Mouse (Mus musculus) lung, postnatal 25 days (tissue): ENCODE measurements around the gene Vdac2.

Experiments used
- DNase-seq: peaks from one replicate; pipeline ENCODE4 v3.0.0; 2022; ENCODE audit warnings: low spot score

The Vdac2 gene

GRCm38 (mm10) chr14:21824938-21825337, at the start of gene Vdac2:
TSS of gene Vdac2 (plus strand) at chr14:21825238.
- no peak for DNase-seq

GRCm38 (mm10) chr14:21776201-21776600, 48.8 kb upstream of the Vdac2 start:
- no peak for DNase-seq

DNA sequence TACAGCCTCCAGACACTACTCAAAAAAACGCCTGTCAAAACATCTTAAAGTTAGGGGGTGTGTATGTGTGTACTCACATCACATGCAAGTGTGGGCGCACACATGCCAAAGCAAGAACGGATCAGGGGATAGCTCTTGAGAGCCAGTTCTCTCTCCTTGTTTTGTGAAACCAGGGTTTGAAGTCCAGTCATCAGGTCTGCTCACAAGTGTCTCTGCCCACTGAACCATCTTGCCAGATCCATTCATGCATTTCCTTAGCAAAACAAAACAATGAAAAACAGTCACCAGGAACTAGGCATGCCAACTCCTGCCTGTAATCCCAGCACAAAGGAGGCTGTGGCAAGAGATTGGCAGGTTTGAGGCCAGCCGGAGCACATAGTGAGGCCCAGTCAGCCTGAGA, 38.5 kb upstream of the Vdac2 start:
- DNase-seq, result no peak

DNA sequence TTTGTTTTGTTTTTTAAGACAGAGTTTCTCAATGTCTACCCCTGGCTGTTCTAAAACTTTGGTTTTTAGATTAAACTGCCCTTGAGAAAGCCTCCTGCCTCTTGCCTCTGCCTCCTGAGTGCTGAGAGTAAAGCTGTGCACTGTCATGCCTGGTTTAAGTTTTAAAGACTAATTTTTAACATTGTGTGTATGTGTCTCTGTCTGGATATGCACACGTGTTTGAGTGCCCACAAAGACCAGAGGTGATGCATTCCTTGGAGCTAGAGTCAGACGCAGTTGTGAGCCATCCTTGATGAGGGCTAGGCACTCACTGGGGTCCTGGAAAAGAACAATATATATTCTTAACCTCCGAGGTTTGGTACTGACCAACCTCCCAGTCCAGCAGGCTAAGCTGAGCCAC, 37.7 kb upstream of the Vdac2 start:
- no peak for DNase-seq

DNA sequence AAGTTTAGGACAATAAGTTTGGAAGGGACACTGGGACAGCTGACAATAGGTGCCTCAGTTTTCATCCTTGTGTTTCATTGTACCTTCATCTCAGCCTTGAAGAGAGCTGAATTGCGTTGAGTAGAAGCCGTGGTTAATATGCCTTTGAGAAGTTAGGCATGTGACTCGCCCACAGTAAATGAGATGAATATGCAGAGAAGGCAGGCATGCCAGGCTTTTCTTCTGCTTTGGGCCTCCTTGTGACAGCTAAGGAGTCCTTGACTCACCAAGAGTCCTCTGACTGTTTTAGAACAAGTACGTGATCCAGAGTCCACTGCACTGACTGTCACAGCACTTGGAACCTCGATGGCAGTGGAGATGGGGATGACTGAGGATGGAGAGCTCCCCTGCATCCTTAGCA, 36.9 kb upstream of the Vdac2 start:
- no peak for DNase-seq

- DNase-seq, result no peak
These were observed 34.3 kb upstream of the Vdac2 start for GRCm38 (mm10) chr14:21790585-21791251.

GRCm38 (mm10) chr14:21791722-21792121, 33.3 kb upstream of the Vdac2 start:
- DNase-seq, result no peak

DNA sequence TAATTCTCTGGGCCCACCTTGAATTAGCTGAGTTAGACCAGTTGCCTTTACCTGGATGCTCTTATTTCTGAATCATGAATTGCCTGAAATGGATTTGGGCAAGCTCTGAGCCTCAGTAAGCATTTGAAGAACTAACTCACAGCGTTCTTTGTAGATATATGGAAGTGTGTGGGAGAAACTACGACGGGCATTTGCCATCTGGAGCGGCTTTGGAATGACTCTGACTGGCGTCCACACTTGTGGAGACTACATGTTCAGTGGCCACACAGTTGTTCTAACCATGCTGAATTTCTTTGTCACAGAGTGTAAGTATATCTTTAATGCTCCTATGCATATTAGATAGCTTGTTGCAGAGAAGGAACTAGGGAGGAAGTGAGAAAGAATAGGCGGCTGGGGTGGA, 32.8 kb upstream of the Vdac2 start:
- DNase-seq, result no peak

DNA sequence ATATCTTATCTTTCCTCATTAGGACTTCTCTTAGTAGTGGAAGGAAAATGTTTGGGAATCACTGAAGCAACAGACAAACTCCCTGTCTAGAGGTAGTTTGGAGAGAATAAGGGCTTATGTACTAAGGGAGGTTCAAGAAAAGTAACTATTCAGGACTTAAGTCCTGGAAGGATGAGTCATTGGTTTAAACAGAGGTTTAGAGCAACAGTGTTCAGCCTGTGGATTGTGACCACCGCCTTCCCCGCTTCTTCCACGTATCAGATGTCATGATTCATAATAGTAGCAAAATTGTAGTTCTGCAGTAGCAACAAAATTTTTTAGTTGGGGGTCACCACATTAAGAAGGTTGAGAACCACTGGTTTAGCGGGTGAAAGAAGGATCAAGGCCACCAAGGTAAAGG, 24.4 kb upstream of the Vdac2 start:
- DNase-seq, result no peak

DNA sequence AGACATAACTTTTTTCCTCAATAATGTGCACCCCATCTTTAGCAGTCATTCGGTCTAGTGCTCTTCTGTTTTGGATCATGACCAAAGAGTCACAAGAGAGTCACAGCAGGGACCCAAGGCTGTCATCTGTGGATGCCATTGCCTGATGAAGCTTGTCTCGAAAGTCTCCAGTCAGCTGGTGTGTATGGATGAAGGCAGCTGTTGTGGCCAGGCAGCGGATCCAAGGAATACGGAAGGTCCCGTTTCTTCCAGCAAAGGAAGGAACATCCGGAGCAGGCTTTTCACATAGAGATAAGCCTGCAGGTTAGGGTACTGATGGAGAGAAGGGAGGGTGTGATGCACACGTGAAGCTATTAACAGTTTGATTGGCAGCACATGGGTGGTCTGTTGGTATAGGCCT, 23.4 kb upstream of the Vdac2 start:
- no peak for DNase-seq

DNA sequence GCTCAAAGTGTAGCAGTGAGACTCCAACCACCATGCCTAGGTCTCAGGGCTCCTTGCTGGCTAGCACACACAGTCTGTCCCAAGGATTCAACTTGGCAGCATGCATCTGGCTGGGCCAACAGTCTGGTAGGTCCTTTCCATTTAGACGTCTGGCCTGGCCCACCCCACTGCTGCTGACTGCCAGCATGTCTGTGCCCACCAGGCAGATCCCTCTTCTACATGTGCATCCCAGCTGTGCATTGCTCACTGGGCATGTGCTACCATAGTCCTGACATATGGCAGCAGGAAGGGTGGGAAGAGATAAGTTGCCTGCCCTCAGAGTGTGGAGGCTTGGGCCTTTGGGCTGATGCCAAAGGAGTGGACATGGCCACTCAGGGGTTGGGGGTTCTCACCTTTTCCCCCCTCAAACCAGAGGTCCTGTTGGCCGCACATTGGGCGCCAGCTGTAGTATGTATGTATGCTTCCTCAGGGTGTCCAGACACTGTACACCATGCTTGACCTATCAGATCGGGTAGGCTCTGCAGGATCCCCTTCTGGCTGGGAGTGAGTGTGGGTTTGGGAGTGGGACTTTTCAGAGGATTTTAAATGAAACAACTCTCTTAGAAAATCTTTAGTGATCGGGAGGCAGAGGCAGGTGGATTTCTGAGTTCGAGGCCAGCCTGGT, 22.4 kb upstream of the Vdac2 start:
- no peak for DNase-seq

GRCm38 (mm10) chr14:21806203-21806602, 18.8 kb upstream of the Vdac2 start:
- DNase-seq, result no peak

- DNase-seq, result peak; percentile 35
These were observed 18.3 kb upstream of the Vdac2 start for GRCm38 (mm10) chr14:21806631-21807160.

- DNase-seq, result peak; percentile 46
These were observed 16.7 kb upstream of the Vdac2 start for GRCm38 (mm10) chr14:21808208-21808922.

DNA sequence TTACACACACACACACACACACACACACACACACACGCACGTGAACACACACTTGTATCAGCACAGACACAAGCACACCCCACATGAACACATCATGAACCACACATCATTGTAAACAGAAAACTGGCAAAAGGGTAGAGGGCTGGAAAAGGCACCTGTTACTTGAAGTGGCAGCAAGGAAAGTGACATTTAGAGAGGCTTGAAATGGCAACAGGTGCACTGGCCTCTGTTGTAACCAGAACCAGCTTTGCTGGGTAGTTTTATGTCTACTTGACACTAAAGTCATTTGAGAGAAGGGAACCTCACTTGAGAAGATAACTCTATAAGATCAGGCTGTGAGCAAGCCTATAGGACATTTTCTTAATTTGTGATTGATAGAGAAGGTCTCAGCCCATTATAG, 15.6 kb upstream of the Vdac2 start:
- DNase-seq, result no peak

DNA sequence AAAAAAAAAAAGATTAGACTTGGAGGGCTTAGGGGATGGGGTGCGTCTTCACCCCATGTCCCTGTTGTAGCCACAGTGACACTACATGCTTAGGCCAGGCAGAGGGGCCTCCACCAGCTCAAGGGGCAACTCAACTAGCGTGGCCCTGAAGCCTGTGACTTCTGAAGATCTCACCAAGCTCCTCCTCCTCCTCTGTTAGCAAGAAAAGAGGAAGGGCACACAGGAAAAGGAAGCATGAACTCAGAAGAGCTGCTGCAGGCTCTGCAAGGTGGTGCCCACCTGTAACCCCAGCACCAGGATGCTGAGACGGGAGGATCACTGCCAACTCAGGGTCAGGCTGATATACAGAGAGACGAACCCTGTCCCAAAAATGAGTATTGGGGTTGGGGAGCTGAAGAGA, 13.7 kb upstream of the Vdac2 start:
- DNase-seq, result no peak

DNA sequence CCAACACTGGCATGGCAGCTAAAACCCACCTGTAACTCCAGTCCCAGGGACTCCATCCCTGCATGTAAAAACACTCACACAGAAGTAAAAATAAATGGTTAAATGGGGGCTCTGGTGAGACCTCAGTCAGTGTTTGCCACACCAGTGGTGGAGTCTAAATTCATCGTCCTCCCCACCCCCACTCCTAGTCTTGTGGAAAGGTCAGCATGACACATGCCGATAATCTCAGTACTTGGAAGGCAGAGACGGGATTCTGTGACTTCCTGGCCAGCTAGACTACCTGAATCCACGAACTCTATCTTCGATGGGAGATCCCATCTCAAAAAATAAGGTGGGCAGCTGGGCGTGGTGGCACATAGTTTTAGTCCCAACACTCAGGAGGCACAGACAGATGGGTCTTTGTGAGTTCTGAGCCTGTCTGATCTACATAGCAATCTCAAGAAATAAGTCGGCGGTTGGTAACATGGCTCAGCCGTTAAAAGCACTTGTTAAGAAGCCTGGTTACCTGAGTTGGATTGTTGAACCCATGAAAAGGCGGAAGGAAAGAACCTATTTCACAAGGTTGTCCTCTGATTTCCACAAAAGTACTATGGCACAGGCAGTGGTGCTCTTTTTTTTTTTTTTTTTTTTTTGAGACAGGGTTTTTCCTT, 13.2 kb upstream of the Vdac2 start:
- no peak for DNase-seq

DNA sequence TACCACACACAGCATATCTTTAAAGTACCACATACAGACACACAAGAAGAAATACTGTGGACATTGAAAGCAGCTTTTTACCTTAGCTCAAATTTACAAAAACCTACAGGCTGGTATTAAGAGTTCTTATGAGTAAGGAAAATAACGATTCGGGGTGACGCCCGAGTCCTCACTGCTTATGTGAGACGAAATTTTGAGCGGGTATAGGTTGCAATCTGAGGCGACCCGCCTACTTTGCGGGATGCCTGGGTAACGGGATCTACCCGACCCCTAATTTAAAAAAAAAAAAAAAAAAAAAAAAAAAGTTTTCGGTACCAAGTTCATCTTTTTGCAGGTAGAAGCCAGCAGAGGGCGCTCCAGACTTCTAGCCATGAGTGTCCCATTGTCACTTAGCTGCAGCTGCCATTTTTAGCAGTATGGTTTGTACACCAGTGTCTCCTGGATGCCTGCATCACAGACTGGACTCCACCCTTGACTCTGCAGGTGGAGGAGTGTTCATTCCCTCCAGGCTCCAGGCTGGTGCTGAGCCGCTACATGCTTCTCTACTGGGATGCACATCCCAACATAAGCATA, 12.4 kb upstream of the Vdac2 start:
- peak; percentile 79 for DNase-seq

DNA sequence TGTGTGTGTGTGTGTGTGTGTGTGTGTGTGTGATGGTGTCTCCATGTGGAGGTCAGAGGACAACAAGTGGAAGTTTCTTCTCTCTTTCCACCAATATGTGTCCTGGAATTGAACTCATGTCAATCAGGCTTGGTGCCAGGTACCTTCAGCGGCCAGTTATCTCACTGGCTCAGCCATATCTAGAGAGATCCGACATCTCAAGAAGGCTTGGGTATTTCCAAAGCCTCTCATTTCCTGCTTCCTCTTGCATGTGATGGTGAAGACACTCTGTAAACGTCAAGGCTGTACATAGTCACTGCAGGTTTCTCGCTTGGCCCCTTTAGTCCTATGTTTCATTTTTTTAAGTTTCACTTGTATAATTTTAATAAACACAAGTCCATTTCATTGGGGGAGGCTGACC, 11.8 kb upstream of the Vdac2 start:
- DNase-seq, result no peak

DNA sequence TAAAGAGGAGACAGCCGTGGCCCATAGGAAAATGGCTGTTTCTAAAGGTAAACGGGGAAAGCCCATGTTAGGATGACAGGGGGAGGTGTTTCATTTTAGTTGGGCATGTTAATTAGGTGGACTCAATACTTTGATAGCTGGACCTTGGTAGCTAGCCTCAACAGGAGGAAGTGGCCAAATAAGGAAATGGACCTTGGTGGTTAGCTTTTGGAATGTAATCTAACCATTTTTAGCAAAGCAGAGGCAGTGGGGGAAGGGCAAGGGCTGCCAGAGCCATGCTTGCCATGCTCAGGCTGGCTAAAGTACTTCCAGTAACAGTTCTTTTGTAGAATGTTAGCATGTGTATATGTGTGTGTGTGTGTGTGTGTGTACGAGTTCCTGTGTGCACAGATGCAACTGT, 11.2 kb upstream of the Vdac2 start:
- peak; percentile 43 for DNase-seq

DNA sequence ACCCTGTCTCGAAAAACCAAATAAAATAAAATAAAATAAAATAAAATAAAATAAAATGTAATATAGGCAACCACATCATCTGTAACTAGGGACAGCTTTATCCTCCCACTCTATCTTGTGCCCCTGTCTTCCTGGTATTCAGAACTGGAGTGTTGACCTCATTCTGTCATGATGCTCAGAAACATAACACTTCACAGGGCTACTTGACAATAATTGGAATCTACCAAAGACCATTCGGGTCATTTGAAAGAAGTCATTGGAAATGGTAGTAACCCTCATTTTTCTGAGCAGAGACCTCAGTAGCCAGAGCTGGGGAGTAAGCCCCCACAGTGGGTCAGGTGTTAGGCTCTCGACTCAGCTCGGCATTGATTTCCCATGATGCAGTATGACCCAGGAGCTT, 10.4 kb upstream of the Vdac2 start:
- no peak for DNase-seq

DNA sequence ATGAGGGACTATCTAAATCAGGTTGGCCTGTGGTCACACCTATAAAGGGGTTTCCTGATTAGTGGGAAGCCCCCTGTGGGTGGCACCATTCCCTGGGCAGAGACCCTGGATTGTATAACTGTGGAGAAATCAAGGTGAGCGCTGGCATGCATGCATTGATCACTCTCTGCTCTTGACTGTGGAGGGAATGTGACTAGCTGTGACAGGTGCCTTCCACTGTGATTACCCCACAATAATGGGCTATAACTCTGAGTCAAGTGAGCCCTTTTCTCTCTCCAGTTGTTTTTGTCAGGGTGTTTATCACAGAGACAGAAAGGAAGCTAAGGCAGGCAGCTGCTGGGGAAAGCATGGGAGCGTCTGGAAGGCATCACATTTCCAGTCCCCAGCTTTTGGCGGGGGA, 8.8 kb upstream of the Vdac2 start:
- DNase-seq, result no peak
